In the genomic region with DNA sequence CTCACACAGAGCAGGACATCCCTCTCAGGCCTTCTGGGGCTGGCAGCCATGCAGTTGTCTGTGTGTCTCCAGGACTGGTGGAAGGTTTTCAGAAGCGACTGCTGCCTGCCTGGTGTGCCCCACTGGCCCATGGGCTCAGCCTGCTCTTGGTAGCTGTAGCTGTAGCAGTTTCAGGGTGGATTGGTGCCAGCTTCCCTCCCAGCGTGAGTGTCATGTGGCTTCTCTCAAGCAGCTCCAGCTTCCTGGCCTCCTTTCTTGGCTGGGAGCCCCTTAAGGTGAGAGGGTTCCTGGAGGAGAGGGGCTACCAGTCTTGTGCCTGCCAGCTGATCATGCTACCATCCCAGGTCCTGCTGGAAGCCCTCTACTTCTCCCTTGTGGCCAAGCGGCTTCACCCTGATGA, we compare ENCODE assay signal across 17 mouse cellular contexts. TPM values are rescaled to one million over a fixed set of nuclear protein-coding genes. Genes with fewer than 3 reads are reported as not detected.
DNase-seq lines count a peak whose midpoint lies in the region; ATAC-seq lines count a peak whose summit lies in the region.
"Had no signal": no experiment of that assay in that cellular context is flagged by ENCODE, and none has a peak within 500 bp of the region (broad histone marks: within the 10 kb centered on the region; RNA-seq: fewer than 3 reads in every experiment).

No protein-coding gene starts in this region.

- ATAC-seq in midbrain, embryonic 13.5 days: no peak
- ATAC-seq in kidney, embryonic 14.5 days (ENCODE audit: low FRiP score, low TSS enrichment): no peak
- ATAC-seq: hindbrain, postnatal 0 days; intestine, postnatal 0 days; Patski had no signal

- WGBS in heart, embryonic 10.5 days: 80% methylated on average over 3 of the region's 3 CpGs
- WGBS in midbrain, embryonic 13.5 days: 88% methylated on average over 3 of the region's 3 CpGs
- 88% methylated on average over 3 of the region's 3 CpGs for WGBS in midbrain, embryonic 10.5 days
- 84% methylated on average over 3 of the region's 3 CpGs for WGBS in kidney, embryonic 14.5 days

- H3K36me3 ChIP-seq in heart, embryonic 10.5 days: peaks cover 91% of the 10 kb centered on the region
- peaks cover 92% of the 10 kb centered on the region for H3K36me3 ChIP-seq in midbrain, embryonic 13.5 days
- H3K36me3 ChIP-seq in midbrain, embryonic 10.5 days: peaks cover 96% of the 10 kb centered on the region
- peaks cover 85% of the 10 kb centered on the region for H3K36me3 ChIP-seq in kidney, embryonic 14.5 days (ENCODE audit: control insufficient read depth, insufficient read depth, low read length)

- H3K4me3 ChIP-seq in heart, embryonic 10.5 days: no peak overlapping the region
- no peak overlapping the region for H3K4me3 ChIP-seq in midbrain, embryonic 13.5 days (replicated peaks)
- H3K4me3 ChIP-seq in midbrain, embryonic 10.5 days: no peak overlapping the region
- H3K4me3 ChIP-seq in kidney, embryonic 14.5 days (ENCODE audit: low read length): no peak overlapping the region
- H3K4me3 ChIP-seq: embryonic facial prominence, embryonic 10.5 days; hindbrain, embryonic 10.5 days; limb, embryonic 15.5 days; liver, embryonic 15.5 days; megakaryocyte, embryonic 14.5 days had no signal

- peak; percentile 47 to 61 for DNase-seq in heart, adult 18-20 months
- no peak for DNase-seq in heart, embryonic 10.5 days (ENCODE audit: low spot score)
- no peak for DNase-seq in midbrain, embryonic 10.5 days (ENCODE audit: low spot score)
- peak; percentile 64 for DNase-seq in cerebellum, adult 8-10 months
- peak; percentile 57 for DNase-seq in heart, postnatal 4 days
- DNase-seq: adrenal gland, adult 8-10 months; lung, postnatal 14 days had no signal

- no peaks in the 10 kb centered on the region for H3K27me3 ChIP-seq in heart, embryonic 10.5 days (ENCODE audit: insufficient read depth, poor library complexity, severe bottlenecking)
- no peaks in the 10 kb centered on the region for H3K27me3 ChIP-seq in midbrain, embryonic 13.5 days
- no peaks in the 10 kb centered on the region for H3K27me3 ChIP-seq in midbrain, embryonic 10.5 days (ENCODE audit: low read depth, poor library complexity, severe bottlenecking)
- H3K27me3 ChIP-seq in kidney, embryonic 14.5 days (ENCODE audit: control insufficient read depth, insufficient read depth, low read length): no peaks in the 10 kb centered on the region
- H3K27me3 ChIP-seq: limb, embryonic 15.5 days; liver, embryonic 15.5 days; megakaryocyte, embryonic 14.5 days; Patski had no signal

- no peak overlapping the region for H3K27ac ChIP-seq in heart, embryonic 10.5 days
- H3K27ac ChIP-seq in midbrain, embryonic 13.5 days: no peak overlapping the region
- no peak overlapping the region for H3K27ac ChIP-seq in midbrain, embryonic 10.5 days (replicated peaks)
- no peak overlapping the region for H3K27ac ChIP-seq in kidney, embryonic 14.5 days (ENCODE audit: low read depth, low read length)
- H3K27ac ChIP-seq: embryonic facial prominence, embryonic 10.5 days; hindbrain, embryonic 10.5 days; hindbrain, postnatal 0 days; limb, embryonic 15.5 days; liver, embryonic 15.5 days had no signal

- H3K4me1 ChIP-seq in heart, embryonic 10.5 days: 0 out of 2 replicates have a peak, but pooled peaks cover 3% of the 10 kb centered on the region
- no peaks in the 10 kb centered on the region for H3K4me1 ChIP-seq in midbrain, embryonic 13.5 days (replicated peaks)
- no peaks in the 10 kb centered on the region for H3K4me1 ChIP-seq in midbrain, embryonic 10.5 days
- no peaks in the 10 kb centered on the region for H3K4me1 ChIP-seq in kidney, embryonic 14.5 days (ENCODE audit: control insufficient read depth, insufficient read depth, low read length)
- H3K4me1 ChIP-seq: embryonic facial prominence, embryonic 10.5 days; hindbrain, embryonic 10.5 days; limb, embryonic 15.5 days; liver, embryonic 15.5 days had no signal

- 0 out of 2 replicates have a peak overlapping the region, but pooled peaks have one; percentile 4 for H3K9ac ChIP-seq in midbrain, embryonic 13.5 days (replicated peaks)
- H3K9ac ChIP-seq in kidney, embryonic 14.5 days (ENCODE audit: low read depth, low read length): no peak overlapping the region
- H3K9ac ChIP-seq: limb, embryonic 15.5 days; liver, embryonic 15.5 days had no signal

- no peak overlapping the region for H3K4me2 ChIP-seq in midbrain, embryonic 13.5 days (replicated peaks)
- H3K4me2 ChIP-seq in kidney, embryonic 14.5 days (replicated peaks; ENCODE audit: low read depth, low read length): no peak overlapping the region
- H3K4me2 ChIP-seq: limb, embryonic 15.5 days; liver, embryonic 15.5 days had no signal

- H3K9me3 ChIP-seq in heart, embryonic 10.5 days: no peaks in the 10 kb centered on the region
- no peaks in the 10 kb centered on the region for H3K9me3 ChIP-seq in midbrain, embryonic 13.5 days
- no peaks in the 10 kb centered on the region for H3K9me3 ChIP-seq in midbrain, embryonic 10.5 days (replicated peaks)
- no peaks in the 10 kb centered on the region for H3K9me3 ChIP-seq in kidney, embryonic 14.5 days (ENCODE audit: control insufficient read depth, low read length)
- H3K9me3 ChIP-seq: embryonic facial prominence, embryonic 10.5 days; hindbrain, embryonic 10.5 days; limb, embryonic 15.5 days; liver, embryonic 15.5 days; megakaryocyte, embryonic 14.5 days had no signal

RNA-seq across cellular contexts. Expression of a gene that starts 41.3 kb away (rescaled TPM):
- total RNA-seq in heart, adult 18-20 months (2021): 10 to 100 TPM; 34.1 to 34.5 TPM
- polyA plus RNA-seq in heart, embryonic 10.5 days (2016; fragmentation: Nextera tagmentation; extraction: Ambion mirVana): 12.3 and 13.9 TPM in 2 replicates
- polyA plus RNA-seq in midbrain, embryonic 13.5 days (2015; fragmentation: Nextera tagmentation; extraction: Ambion mirVana): 17.7 and 19.4 TPM in 2 replicates
- polyA plus RNA-seq in midbrain, embryonic 10.5 days (2016; fragmentation: Nextera tagmentation; extraction: Ambion mirVana): 14.7 and 18.5 TPM in 2 replicates
- 10 to 100 TPM; 50.1 to 52.6 TPM for total RNA-seq in heart, postnatal 4 days (2021)
- 16.7 and 31.6 TPM in 2 replicates for polyA plus RNA-seq in kidney, embryonic 14.5 days (2014; fragmentation: Nextera tagmentation; extraction: Ambion mirVana)

RNA-seq across cellular contexts. Expression of a gene that starts 41.5 kb away (rescaled TPM):
- 100 to 1,000 TPM; 104 to 108 TPM for total RNA-seq in heart, adult 18-20 months (2021)
- 56.9 and 66.4 TPM in 2 replicates for polyA plus RNA-seq in heart, embryonic 10.5 days (2016; fragmentation: Nextera tagmentation; extraction: Ambion mirVana)
- polyA plus RNA-seq in midbrain, embryonic 13.5 days (2015; fragmentation: Nextera tagmentation; extraction: Ambion mirVana): 73.1 and 74.1 TPM in 2 replicates
- polyA plus RNA-seq in midbrain, embryonic 10.5 days (2016; fragmentation: Nextera tagmentation; extraction: Ambion mirVana): 62.7 and 79.2 TPM in 2 replicates
- total RNA-seq in heart, postnatal 4 days (2021): 10 to 100 TPM; 82.9 to 87.9 TPM
- 48.3 and 55.4 TPM in 2 replicates for polyA plus RNA-seq in kidney, embryonic 14.5 days (2014; fragmentation: Nextera tagmentation; extraction: Ambion mirVana)

RNA-seq across cellular contexts. Expression of a gene that starts 41.5 kb away (rescaled TPM):
- 1 to 10 TPM; 2.6 to 3.1 TPM for total RNA-seq in heart, adult 18-20 months (2021)
- 15.0 and 19.8 TPM in 2 replicates for polyA plus RNA-seq in heart, embryonic 10.5 days (2016; fragmentation: Nextera tagmentation; extraction: Ambion mirVana)
- polyA plus RNA-seq in midbrain, embryonic 13.5 days (2015; fragmentation: Nextera tagmentation; extraction: Ambion mirVana): 10.0 and 10.8 TPM in 2 replicates
- polyA plus RNA-seq in midbrain, embryonic 10.5 days (2016; fragmentation: Nextera tagmentation; extraction: Ambion mirVana): 25.2 and 25.3 TPM in 2 replicates
- 1 to 10 TPM; 4.0 TPM for total RNA-seq in heart, postnatal 4 days (2021)
- polyA plus RNA-seq in kidney, embryonic 14.5 days (2014; fragmentation: Nextera tagmentation; extraction: Ambion mirVana): 14.2 and 17.0 TPM in 2 replicates

RNA-seq across cellular contexts. Expression of a gene that starts 56.9 kb away (rescaled TPM):
- not detected for total RNA-seq in heart, adult 18-20 months (2021)
- 1.3 and 2.3 TPM in 2 replicates for polyA plus RNA-seq in heart, embryonic 10.5 days (2016; fragmentation: Nextera tagmentation; extraction: Ambion mirVana)
- polyA plus RNA-seq in midbrain, embryonic 13.5 days (2015; fragmentation: Nextera tagmentation; extraction: Ambion mirVana): 2.9 TPM in 2 replicates
- polyA plus RNA-seq in midbrain, embryonic 10.5 days (2016; fragmentation: Nextera tagmentation; extraction: Ambion mirVana): 2.1 and 2.9 TPM in 2 replicates
- total RNA-seq in heart, postnatal 4 days (2021): under 1 TPM; 0.27 to 0.38 TPM
- polyA plus RNA-seq in kidney, embryonic 14.5 days (2014; fragmentation: Nextera tagmentation; extraction: Ambion mirVana): 2.7 and 2.8 TPM in 2 replicates

RNA-seq across cellular contexts. Expression of a gene that starts 59.2 kb away (rescaled TPM):
- total RNA-seq in heart, adult 18-20 months (2021): 100 to 1,000 TPM in 1 of 2 experiments, 10 to 100 TPM in 1; 88.2 to 103 TPM
- polyA plus RNA-seq in heart, embryonic 10.5 days (2016; fragmentation: Nextera tagmentation; extraction: Ambion mirVana): 51.5 and 51.9 TPM in 2 replicates
- 21.3 and 23.5 TPM in 2 replicates for polyA plus RNA-seq in midbrain, embryonic 13.5 days (2015; fragmentation: Nextera tagmentation; extraction: Ambion mirVana)
- 30.2 and 33.2 TPM in 2 replicates for polyA plus RNA-seq in midbrain, embryonic 10.5 days (2016; fragmentation: Nextera tagmentation; extraction: Ambion mirVana)
- 10 to 100 TPM; 61.8 to 75.0 TPM for total RNA-seq in heart, postnatal 4 days (2021)
- polyA plus RNA-seq in kidney, embryonic 14.5 days (2014; fragmentation: Nextera tagmentation; extraction: Ambion mirVana): 86.1 and 95.5 TPM in 2 replicates

Comparison
In these comparisons a context has a peak if more than half of its experiments do, and no peak if none do; other contexts are left out.
1. DNase-seq: peak in heart, adult 18-20 months (2 of 2), cerebellum, adult 8-10 months (single experiment) and heart, postnatal 4 days (single experiment); none in heart, embryonic 10.5 days (single experiment) and midbrain, embryonic 10.5 days (single experiment).